Mouse (Mus musculus): ENCODE measurements around the gene Bri3.

The Bri3 gene

DNA sequence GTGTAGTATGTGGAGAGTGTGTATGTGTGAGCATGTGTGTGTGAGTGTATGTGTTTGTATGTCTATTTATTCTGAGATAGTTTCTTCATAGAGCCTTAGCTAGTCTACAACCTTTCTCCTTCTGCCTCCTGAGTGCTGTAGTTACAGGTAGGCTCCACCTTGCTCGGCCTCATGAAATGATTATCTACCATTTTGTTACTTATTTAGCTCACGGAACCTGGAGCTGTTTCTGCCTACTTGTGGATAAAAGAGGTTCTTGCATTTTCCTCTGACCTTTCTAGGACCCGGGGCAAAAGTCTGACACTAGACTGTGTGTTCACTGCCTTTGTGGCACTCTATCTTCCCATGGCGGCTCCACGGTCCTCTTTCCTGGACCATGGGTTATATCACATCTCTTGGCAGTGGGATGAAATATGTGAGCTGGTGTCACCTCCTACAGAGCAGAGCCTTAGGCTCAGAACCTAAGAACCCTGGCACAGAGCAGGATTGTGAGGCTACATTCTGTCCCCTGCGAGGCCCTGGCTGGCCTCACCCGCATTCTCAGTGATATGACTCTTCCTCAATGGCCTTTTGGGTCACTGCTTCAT lies at the start of gene Bri3:
Gene Bri3 (plus strand): TSS at position 537 of the 587 bp plus-strand sequence.
- DNase-seq: no peak

DNA sequence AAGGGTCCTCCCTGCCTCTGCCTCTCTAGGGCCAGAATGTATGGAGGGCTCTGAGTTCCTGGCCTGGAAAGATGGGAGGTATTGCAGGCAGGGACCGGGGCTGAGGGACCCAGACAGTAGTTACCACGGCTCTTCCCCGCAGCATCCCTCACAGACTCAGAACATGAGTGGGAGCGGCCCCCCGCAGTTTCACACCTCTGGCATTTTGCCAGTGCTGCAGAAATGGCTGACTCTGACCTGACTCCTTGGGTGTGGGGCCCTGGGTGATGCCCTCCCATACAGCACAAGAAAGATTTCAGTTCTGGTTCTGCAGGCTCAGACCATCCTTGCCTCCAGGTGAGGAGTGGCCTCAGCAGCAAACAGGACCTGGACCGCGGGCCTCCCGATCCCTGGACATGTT lies 48.7 kb upstream of the Bri3 start:
- no peak for DNase-seq

DNA sequence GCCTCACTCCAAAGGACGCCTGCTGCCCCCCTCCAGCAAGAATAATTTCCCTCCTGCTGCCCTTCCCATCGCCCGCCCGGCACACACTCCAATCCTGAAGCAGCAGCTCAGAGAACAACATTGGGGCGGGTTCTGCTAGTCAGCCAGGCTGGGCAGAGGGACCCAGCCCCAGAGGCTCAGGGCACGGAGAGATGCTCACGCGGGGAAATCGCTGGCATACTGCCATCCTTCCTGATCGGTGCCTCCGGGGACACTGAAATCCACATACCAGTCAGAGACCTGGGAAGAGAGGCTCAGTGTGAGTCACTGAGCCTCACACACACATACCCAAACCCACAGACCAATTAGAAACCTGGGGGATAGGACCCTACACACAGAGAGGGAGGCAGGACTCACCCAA lies 43.6 kb upstream of the Bri3 start:
- no peak for DNase-seq

- no peak for DNase-seq
These were observed 41.8 kb upstream of the Bri3 start for GRCm38 (mm10) chr5:144202430-144202829.

DNA sequence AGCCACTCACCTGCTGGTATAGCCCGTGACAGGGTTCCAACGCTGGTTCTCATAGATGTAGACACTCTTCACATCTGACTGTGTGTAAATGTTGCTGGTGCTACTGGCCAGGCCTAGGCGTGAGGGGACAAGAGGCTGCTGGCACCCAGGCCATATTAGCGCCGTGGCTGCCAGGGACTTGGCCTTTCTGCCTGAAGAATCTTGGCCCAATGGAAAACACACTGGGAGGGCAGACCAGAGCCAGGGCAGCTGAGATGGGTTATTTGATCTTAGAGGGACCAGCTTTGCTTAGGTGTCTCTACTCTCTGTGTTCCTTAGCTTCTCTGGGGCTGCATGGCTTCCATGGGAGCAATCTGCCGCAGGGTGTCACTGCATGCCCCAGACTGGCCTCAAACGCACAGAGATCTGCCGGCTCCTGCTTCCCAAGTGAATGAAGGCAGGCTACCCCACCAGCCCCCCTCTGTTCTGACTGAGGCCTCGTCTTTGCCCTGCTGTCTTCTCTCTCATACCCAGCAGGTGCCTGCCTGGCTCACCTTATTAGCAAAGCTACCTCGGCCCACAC lies 40.8 kb upstream of the Bri3 start:
- DNase-seq: no peak

GRCm38 (mm10) chr5:144204303-144204702 lies 39.9 kb upstream of the Bri3 start:
- no peak for DNase-seq

DNA sequence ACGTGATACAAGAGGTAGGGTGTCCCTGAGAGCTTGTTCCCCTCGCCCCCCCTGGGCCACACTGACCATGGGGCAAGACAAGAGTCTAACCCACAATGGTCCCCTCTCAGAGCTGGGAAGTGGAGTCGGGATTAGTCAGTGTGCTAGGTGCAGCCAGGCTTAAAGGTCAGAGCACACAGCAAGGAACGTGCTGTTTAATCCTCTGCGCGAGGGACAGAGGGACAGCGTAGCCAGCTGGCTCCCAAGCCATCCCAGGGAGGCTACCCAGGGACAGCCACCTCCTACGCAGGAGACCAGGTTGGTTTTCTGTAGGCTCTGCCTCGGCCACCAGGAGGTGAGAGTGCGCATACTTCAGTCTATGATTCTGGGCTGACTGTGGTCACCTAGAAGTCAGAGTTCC lies 39.3 kb upstream of the Bri3 start:
- no peak for DNase-seq

GRCm38 (mm10) chr5:144206069-144206468 lies 38.2 kb upstream of the Bri3 start:
- DNase-seq: no peak

DNA sequence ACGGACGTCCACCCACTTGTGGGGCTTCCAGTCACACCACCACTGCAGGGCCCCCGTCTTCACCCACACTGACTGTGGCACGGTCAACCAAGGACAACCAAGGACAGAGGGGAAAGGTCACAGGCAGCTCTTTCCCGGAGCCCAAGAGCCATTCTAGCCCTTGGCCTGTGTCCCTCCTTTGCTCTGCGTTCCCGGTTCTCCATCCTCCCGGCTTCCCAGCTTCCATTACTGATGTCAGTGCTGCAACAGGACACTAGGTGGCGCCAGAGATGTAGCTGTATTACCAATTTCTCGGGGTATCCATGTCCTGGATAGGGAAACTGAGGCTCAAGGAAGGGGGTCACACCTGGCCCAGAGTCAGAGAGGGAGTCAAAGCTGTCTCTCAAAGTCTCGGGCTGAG lies 36.8 kb upstream of the Bri3 start:
- peak; percentile 72 for DNase-seq

- DNase-seq: peak; percentile 79
These were observed 29.8 kb upstream of the Bri3 start for GRCm38 (mm10) chr5:144214453-144214852.

DNA sequence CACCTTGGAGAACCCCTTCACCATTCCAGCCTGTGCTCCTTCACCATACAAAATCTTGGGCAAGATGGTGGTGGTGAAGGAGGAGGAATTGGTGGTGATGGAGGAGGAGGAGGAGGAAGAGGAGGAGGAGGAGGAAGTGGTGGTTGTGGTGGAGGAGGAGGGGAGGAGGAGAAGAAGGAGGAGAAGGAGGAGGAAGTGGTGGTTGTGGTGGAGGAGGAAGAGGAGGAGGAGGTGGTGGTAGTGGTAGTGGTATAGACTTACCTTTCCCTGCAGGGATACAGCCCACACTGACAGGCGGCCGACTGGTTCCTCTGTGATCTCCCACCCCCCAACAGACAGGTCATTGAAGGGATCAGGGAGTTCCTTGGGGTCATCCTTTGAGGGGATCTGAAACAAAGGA lies 28.2 kb upstream of the Bri3 start:
- no peak for DNase-seq

GRCm38 (mm10) chr5:144218061-144218460 lies 26.2 kb upstream of the Bri3 start:
- DNase-seq: no peak

GRCm38 (mm10) chr5:144219306-144219705 lies 24.9 kb upstream of the Bri3 start:
- DNase-seq: peak; percentile 51

DNA sequence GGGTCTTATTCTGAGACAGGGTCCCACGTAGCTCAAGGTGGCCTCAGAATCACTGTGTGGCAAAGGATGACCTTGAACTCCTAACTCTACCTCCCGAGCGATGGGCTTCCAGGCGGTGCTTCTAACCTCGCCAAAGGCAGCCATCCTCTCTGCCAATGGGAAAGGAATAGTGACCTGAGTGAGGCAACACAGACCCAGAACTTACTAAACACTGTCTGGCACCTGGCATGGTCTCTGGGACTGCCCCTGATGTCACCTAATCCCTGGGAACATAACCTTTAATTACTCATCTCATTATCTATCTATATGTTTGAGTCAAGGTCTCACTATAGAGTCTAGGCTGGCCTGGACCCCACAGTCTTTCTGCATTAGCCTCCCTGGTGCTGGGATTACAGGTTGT lies 24.3 kb upstream of the Bri3 start:
- DNase-seq: no peak

DNA sequence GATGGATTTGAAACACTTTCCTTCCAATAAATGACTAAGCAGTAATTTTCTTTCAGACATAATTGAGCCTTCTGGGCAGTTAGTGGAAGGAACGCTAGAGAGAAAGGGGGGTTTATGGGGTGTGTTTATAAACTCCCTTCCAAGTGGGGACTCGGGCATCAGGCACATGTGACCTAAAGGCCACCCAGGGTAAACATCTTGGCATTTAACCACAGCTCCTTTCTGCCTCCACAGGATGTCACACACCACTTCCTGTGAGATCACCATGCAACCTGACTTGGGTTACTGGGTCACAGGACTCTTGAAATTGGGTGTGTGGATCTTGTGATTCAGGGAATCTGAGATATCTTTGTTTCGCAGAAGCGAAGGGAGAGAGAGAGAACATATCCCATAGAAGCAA lies 22.9 kb upstream of the Bri3 start:
- no peak for DNase-seq

- peak; percentile 79 for DNase-seq
These were observed 21.3 kb upstream of the Bri3 start for GRCm38 (mm10) chr5:144222811-144223502.

DNA sequence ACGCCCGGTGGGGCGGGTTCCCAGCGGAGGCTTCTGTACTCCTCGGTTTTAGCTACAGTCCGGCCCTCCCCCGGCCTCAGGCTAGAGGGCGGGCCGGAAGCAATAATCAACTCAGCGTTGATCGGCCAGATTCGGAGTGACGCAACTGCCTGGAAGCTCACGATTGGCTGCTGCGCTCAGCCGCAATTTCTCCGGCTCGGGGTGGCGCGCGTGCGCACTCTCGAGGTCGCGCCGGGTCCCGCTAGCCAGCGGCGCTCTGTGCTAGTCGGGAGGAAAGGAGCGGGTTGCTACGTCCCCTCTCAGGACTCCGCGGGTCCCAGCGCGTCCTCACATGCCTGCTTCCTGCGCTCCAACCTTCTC lies 20.8 kb upstream of the Bri3 start, which contains the start of gene Tecpr1:
Gene Tecpr1 (minus strand): TSS at position 113 of the 360 bp plus-strand sequence.
- peak; percentile 97 for DNase-seq

DNA sequence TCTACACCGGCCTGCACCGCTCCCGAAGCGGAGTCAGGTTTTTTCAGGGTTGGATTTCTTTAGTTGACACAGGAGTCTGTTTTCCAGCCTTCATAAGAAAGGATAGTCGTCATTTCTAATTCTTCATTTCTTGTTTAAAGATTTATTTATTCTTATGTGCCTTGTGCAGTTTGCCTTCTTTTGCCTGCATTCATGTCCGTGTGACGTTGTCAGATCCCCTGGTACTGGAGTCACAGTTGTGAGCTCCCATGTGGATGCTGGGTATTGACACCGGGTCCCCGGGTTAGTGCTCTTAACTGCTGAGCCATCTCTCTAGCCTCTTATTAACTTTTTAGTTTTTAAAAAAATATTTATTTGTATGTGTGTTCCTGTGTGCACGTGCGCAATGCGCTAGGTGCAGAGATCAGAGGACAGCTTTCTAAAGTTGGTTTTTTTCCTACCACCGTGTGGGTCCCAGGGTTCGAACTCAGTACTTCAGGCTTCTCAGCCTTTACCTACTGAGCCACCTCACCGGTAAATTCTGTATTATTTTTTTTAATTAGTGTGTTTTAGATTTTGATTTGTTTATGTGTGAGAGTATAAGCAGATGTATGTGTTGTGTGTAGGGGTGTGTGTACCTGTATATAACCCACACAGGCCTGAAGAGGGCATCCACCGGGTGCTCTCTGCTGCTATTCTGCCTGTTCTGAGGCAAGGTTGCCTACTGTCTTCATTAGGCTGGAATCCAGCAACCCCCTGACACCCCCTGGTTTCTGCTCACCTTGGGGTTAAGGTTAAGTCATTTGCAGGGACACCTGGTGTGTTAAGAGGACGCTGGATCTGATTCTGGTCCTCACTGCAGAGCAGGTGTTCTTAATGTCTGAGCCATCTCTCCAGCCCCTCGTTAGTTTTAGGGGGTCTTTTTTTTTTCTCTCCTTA lies 20.1 kb upstream of the Bri3 start:
- DNase-seq: no peak

- DNase-seq: no peak
These were observed 18.0 kb upstream of the Bri3 start for GRCm38 (mm10) chr5:144226220-144226619.

- no peak for DNase-seq
These were observed 14.0 kb upstream of the Bri3 start for GRCm38 (mm10) chr5:144230216-144230615.

DNA sequence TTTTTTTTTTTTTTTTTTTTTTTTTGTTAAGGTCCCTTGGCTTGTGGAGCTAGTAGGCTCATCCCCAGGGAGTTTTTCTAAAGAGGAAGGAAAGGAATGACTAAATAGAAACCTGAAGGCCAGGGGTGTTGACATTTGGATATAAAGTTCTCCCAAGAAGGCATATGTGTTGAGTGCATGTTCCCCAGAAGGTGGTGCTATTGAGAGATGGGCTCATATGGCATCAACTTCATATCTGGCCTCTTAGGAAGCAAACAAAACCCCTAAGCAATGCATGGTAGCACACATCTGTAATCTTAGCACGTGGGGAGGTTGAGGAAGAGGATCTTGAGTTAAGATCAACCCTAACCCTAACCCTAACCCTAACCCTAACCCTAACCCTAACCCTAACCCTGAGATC lies 12.8 kb upstream of the Bri3 start:
- DNase-seq: no peak

DNA sequence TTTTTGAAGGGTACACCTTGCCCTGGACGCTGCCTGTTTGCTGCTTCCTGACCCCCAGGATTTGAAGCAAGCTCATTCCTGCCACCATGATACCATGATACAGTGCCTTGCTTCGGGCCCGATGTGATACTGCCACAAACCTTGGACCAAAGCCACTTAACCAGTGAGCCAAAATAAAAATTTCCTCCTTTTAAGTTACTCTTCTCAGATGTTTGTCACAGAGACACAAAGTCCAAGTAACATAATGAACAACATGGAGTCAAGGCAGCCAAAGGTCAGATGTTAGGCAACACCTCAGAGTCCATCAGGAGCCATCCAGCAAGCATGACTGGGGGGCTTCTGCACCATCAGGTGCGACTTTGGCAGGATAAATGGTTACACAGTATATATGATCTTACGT lies 11.7 kb upstream of the Bri3 start:
- DNase-seq: no peak

DNA sequence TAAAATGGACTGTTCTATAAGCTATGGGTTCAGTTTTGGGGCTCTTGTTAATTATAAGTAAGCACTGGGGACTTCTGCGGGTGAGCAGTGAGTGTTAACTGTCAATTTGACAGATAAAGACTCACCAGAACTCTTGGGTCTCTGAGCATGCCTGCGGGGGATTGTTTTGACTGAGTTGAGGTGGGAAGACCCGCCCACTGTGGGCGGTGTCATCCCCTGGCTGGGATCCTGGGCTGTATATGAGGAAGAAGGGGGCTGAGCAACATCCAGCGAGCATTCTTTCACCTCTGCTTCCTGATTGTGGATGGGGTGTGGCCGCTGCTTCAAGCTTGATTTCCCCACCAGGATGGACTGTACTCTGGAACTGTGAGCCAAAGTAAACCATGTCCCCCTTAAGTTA lies 10.0 kb upstream of the Bri3 start:
- DNase-seq: no peak

GRCm38 (mm10) chr5:144234714-144235113 lies 9.5 kb upstream of the Bri3 start:
- no peak for DNase-seq

Measured in kidney, postnatal 10 days (tissue).